Mouse (Mus musculus) MN1 (cell line): Measurements from ENCODE around the gene Zfp978.
"Not testable (repeated sequence)": the region's sequence is repeated elsewhere in the genome, so short reads cannot be mapped to it uniquely, and the experiment has no call there.

ENCODE experiments used
- DNase-seq: peaks from one replicate; pipeline ENCODE4 v3.0.0-alpha.2; 2016; ENCODE audit warnings: low spot score

Gene Zfp978

DNA sequence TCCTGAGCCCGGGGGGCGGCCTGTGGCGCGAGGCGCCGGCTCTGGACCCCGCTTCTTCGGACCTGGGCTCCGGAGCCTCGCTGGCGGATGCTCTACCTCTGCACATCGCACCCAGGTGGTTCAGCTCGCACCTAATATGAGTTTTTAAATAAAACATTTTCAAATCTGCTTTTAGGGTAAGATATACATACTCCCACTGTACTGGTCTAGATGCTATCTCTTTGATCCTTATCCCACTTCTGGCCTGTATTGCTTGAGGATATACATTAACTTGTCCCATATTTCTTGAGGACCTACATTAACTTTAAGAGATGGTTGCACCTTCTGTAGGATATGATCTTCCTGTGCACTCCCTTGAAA, 46.3 kb downstream of the Zfp978 start:
- DNase-seq: no peak

DNA sequence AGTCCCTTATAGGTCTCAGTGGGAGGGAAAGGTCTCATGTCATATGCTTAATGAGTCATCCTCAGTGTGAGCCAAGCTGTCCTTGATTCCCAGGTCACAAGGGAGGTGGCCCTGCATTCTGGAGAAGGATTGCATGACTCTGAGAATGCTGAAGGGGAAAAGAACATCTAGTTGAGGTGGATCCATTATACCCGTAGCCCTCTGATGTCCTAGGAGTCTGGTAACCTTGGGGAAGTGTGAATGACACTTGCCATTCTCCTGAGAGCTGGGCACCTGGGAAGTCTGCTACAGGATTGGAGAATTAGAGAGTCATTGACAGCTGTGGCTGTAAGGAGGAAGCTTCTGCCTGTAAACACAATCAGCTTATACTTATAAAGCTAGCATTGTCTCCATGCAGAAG, 55.3 kb downstream of the Zfp978 start:
- DNase-seq: not testable (repeated sequence)

DNA sequence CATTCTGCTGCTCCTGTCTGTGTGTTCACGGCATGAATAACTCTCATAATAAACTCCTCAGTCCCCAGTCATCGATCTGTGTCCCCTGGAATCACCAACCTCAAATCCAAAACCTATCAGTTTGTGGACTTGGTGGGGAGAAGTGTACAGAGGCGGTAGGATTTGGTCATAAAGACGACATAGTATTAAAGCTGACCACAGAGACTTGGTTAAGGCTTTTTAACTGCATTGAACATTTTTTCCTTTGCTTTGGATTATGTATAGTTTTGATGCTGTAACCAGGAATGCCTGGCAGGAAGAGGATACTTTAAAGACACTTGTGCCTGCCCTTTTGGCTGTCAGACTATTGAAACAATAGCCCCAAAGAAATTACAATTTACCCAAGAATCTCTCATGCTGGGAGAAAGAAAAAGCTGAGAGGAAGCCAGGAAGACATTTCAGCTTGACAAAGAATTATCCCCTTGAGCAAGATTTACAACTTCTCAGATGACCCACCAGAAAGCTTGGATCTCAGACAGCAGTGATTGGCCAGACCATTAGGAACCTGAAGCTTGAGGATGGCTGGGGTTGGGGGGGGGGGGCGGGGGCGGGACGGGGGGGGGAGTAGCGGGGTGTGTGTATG, 56.2 kb downstream of the Zfp978 start:
- DNase-seq: no peak

DNA sequence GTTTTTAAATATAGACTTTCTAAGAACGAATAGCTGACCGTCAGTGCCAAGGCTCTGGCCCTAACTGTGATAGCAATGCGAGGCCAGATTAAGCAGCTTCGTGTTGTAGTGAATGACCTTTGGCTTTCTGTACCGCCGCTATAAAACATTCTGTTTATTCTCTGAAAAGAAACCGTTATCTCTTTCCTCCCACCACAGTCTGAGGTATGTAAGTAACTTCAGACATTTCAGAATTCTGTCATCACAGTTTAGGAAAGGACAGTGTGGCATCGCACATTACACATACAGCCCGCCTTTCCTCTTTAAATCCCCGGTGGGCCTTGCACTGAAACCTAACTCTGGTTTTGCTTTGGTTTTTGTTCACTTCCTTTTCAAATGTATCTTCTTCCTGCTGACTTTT, 56.8 kb downstream of the Zfp978 start:
- no peak for DNase-seq

DNA sequence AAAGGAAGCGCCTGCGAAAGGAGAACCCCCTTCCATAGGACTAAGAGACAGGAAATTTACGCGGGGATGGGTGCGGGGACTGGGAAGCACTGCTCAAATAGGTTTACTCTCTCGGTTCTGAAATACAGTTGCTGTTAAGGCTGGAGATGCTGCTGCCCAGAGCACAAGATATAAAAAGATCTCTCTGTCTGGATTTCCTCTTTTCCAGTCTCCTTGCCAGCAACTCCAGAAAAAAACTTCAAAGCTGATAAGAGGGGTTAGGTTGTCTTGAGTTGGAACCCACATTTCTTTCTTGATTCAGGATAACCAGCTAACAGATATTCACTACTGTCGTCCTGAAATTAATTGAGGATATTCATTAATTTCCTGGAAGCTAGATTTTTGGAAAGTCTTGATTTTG, 57.2 kb downstream of the Zfp978 start:
- DNase-seq: not testable (repeated sequence)

DNA sequence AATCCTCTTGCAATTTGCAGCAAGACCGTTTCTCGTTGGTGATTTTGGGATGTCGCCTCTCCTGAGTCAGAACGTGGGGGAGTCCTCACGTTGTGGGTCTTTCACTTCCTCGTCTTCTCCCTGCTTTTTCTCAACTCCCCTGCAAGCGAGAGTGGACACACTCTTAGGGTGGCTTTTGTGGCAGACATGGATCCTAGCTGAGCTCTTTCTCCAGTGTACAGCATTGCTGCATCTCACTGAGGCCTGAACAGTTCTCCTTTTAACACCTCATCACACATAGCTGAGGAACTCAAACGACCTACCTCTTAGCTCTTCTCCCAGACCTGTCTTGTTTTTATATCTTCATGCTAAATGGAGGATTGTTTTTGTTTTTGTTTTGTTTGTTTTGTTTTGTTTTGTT, 58.1 kb downstream of the Zfp978 start:
- DNase-seq: not testable (repeated sequence)

DNA sequence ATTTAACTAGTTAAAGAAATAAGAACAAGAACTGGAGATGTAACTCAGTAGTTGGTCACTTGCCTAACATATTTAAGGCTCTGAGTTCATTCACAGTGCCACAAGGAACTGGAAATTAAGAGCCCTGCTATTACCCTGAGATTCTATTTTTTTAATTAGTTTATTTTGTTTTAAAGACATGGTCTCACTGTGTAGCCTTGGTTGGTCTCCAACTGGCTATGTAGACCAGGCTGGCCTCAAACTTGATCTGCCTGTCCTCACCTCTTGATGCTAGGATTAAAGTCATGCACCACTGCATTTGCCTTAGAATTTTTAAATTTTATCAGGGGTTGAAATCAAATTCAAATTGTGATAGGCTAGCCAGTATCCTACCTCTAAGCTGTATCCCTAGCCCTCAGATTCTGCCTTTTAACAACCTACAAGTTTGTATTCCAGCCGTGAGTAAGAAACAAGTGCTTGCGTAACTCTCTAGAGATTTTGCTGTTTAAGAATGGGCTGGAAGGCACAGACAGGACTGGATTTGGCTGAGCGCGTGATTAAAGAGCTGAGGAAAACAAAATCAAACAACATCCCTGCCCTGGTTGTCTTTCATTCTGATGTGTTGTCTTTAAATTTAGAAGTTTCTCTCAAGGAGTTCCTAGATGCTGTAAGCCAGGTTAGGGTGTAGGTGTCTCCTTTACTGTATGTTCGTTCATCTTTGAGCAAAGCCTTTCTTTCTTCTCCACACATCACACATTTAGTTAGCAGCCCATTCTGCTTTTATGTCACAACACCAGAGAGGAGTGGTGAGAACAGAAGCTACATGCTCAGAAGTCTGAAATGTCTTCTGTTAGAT, 58.9 kb downstream of the Zfp978 start:
- not testable (repeated sequence) for DNase-seq

DNA sequence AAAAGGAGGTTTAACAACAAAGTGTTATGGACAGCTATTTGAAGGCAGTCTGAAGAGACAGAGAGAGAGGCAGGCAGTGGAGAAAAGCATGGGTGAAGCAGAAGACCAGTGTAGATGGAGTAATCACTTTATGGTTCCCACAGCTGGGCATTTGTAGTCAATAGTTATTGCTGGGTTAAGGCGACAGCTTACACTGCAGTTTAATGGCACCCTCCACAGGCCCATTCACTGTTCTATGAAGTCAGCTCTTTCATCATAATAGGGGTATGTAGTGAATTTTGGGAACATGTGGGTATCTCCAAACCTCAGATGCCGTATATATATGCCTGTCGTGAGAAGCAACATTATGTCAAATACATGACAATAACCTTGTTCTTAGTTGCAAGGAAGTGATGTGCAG, 59.7 kb downstream of the Zfp978 start:
- DNase-seq: no peak

DNA sequence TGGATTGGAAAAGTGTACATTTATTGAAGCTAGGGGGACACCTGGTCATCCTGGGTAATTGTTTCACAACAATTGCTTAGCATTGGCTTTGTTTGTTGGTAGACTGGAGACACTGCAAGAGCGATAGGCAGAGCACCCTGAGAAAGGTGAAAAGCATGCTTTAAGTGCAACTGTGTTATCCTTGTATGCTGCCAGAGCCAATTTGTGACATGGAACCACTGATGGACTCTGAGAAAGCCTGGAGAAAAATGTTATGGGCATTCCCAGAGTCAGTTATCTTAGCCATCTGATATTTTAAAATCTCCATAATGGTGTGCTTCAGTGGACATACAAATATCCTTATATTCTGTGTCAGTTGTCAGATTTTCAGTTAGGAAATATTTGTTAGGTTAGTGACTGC, 60.2 kb downstream of the Zfp978 start:
- DNase-seq: not testable (repeated sequence)

DNA sequence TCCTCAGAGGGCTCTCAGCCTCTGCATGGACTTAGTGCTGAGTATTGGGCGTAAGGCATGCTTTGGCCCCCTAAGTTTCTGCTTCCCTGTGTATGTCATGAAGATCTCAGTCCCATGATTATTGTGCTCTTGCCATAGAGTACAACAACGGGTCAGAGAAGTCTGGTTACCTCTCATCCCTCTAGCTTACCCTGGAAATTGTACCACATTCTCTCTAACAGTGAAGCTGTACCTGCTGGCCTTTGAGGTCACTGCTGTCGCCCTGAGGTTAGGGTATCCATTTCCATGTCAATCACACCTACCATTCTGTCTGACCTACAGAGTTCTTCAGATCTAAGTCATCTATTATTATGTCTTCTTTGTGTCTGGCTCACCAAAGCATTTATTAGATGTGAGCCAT, 62.0 kb downstream of the Zfp978 start:
- no peak for DNase-seq

DNA sequence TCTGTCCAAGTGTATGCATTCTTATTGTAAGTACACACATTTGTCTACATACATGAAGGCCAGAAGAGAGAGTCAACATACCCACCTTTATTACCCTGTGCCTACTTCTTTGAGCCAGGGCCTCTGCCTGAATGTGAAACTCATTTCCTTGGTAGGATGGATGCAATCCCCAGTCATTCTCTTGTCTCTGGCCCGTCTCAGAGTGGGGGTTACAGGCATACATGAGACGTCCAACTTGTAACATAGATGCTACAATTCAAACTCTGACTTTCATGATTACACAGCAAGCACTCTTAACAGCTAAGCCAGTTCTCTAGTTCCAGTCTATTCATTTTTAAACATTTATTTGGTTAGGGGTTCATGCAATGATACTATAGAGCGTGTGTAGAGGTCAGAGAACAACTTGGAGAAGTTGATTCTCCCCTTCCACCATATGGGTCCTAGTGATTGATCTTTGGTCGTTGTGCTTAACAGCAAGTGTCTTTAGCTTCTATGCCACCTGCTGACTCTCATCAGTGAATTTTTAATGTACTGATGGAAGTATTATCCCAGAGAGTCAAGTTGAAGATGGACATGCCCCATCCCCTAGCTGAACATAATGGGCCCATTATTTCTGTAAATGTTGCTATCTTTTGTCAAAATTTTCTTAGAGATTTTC, 62.7 kb downstream of the Zfp978 start:
- no peak for DNase-seq

DNA sequence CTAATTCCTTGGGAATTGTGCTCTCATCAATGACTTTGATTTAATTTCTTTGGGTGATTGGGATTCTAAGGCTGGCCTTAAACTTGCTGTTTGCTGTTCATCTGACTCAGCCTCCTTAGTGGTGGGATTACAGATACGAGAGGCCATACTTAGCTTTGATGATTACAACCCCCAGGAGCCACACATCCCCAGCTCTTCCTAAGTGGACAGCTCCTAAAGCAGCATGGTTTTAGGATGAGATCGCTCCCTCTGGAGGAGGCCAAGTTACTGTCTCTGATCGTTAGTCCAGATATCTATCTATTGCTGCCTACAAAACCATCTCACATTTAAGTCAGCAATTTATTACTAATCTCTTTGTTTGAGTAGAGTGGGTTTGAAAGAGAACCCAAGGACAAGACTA, 63.3 kb downstream of the Zfp978 start:
- DNase-seq: not testable (repeated sequence)

DNA sequence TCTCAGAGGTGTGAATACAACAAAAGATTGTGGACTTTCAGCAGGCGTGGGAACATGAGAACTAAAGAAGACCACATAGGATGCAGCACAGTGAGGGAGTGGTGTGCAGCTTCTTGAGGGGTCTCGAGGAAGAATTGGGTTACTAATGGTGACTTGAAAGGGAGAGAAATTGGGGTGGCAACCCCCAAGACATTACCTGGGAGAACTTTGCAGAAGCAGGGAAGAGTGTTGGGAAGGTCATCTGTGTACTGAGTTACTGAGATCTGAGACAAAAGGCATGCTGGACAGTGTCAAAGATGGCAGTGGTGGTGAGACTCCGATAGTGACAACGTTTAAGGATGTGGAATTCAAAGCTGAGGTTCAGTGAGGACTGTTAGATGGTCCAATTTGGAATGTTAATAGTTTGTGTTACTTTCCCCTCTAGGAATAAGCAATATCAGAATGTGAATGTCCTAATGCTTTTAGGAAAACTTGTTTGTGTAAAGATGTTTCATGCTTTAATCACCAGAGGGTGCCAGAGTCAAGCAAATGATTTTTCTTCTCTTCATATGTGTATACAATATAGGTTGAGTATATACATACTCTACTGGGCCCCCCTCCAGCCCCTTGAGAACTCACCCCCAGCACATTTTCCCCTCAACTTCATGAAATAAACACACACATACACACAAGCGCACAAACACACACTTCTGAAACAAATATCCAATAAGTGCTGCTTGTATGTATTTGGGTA, 64.7 kb downstream of the Zfp978 start:
- peak; percentile 52 for DNase-seq

DNA sequence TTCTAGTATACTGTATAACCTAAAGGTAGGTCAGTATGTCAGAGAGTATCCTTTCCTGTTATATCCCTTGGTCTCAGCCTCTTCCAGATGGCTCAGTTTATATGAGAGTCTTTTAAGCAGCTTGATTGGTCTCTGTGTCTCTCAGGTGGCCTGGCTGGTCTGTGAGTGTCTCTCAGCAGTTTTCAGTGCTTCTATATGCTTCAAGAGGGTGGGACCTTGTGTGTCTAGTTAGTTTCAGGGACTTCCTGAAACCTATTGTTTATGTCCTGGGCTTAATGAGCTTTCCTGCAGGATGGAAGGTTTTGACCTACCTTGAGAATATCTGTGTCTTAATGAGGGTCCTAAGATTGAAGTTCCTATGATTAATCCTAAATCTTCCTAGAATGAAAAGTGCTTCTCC, 69.5 kb downstream of the Zfp978 start:
- DNase-seq: peak; percentile 17

DNA sequence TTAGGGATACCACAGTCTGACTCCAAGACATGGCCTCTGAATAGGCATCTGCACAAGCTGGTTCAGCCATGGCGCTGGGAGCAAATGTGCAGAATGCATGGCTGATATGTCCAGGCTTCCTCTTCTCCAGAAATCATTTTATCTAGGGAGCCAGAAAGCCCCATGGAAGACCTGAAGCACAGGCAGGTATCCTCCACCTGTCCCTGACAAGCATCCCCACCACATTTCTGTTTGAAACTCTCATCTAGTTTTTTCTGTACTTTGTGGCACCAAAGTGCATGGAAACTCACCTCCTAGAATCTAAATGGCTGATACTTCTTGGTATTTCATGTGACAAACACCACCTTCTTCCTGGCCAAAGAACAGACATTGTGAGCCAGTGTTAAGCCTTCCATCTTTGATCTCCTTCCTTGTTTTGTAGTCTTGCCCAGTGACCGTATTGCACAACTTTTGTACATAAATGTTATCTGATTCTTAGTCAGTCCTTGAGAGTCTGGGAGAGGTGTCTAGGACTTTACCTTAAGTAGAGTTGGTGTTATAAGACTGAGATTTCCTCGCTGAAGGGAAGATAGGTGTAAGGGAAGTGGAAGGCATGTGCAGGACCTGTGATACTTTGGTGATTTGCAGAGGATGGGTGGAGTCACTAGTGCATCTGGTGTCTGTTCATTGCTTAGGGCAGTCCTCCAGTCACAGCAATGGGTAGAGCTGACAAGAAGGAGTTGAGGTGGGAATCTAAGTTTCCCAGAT, 70.8 kb downstream of the Zfp978 start:
- peak; percentile 34 for DNase-seq

DNA sequence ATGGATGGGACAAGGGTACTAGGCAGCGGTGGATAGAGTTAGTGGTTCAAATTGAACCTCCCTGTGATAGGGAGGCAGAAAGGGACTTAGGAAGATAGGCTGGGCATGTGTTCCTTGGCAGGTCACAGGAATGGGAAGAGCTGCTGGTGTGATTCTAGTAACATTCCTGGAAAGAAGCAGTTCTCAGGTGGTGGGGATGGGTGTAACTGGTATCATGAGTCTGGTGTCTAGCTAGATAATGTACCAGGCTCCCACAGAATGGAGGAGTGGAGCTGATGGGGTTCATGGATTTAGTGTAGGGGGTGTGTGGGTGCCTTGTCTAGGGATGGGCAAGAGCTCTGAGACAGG, 71.3 kb downstream of the Zfp978 start:
- peak; percentile 27 for DNase-seq

DNA sequence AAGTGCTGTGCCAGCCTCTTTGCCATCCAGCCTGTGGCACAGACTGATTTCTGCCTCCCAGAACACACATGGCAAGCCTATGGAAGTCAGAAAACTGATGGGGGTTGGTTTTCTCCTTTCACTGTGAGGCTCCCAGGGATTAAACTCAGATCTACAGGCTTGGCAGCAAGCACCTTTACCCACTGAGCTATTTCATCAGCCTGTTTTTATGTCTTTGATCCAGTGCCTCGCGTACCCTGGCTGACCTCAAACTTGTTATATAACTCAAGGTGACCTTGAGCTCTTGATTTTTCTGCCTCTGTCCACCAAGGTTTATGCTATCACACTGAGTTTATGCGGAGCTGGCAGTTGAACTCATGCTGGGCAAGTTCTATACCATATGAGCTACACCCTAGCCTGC, 71.9 kb downstream of the Zfp978 start:
- no peak for DNase-seq

DNA sequence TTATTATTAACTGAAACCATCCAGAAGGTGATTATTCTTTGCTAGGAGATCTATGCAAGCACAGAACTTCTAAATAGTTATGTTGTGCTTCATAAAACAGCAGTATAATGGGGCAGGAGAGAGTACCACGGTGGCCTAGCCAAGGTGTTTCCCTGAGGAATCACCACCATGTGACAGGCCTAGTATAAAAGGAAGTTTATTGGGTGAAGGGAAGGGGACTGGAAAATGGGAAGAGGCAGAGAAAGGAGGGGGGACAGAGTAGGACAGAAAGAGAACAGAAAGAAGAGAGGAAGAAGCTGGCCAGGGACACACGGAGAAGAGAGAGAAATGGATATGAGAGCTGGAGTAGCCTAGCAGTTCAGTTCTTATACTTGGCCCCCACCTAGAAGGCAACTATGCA, 72.8 kb downstream of the Zfp978 start:
- no peak for DNase-seq
